Mouse (Mus musculus) left cerebral cortex, adult 8-10 months (tissue): ENCODE results near the gene Ccdc187. TPM values are rescaled to one million over a fixed set of nuclear protein-coding genes. Genes with fewer than 3 reads are reported as not detected.

Experiments
- DNase-seq, 2 experiments: peaks; one replicate each; pipeline ENCODE4 v3.0.0; 2022; ENCODE audit warnings: low spot score in 2 of 2
- total RNA-seq, 4 experiments: library from RNA; stranded (reverse); gene quantifications; 2 replicates each; pipeline ENCODE4 v1.2.4; 2022

Ccdc187 gene
- total RNA-seq, 4 experiments from 2014 or later, result 6.0 to 6.7 (median 6.4) TPM

DNA sequence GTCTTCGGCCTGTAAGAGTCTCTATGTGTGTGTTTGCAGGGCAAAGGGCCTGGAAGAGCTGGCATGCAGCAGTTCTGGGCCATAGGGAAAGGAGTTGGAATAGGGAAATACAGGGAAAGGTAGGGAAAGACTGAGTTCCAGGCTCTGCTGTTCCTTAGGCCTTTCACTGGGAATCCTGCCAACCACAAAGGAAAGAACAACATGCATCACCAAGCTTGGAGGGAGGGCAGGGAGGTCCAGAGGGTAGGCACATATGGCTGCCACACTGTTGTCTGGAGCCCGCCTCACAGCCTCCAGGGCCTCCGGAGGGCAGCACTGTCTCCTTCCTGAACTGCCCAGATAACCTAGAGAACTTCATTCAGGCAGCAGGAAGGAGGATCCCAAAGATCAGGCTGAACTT, 70.4 kb downstream of the Ccdc187 start:
- no peak for DNase-seq

GRCm38 (mm10) chr2:26214526-26214925, 79.8 kb downstream of the Ccdc187 start:
- no peak for DNase-seq

DNA sequence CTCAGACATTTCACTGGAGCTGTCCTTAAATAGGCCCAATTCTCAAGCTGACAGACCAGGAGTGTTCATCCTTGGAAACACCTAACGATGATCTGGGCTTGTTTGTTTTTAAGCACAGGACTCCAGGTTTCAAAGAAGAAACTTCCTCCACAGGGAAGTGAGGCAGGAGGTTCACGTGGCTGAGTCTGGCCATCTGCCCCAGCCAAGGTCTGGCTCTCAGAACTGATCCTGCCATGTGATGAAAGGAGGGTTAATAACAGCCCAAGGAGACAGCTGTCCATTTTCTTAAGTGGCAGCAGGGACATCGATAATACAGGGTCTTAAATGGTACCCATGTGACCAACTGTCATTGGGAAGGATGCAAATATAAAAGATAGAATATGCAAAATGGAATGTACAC, 84.8 kb downstream of the Ccdc187 start:
- no peak for DNase-seq

- DNase-seq, result peak in 1 of 2 experiments; percentile 37
These were observed 86.1 kb downstream of the Ccdc187 start, which contains the start of gene Lhx3 for GRCm38 (mm10) chr2:26208126-26208789. Gene Lhx3 (minus strand): TSS chr2:26208289.

GRCm38 (mm10) chr2:26207559-26207958, 86.8 kb downstream of the Ccdc187 start:
- no peak for DNase-seq

- no peak for DNase-seq
These were observed 88.6 kb downstream of the Ccdc187 start for GRCm38 (mm10) chr2:26205761-26206160.

- DNase-seq, result no peak
These were observed 89.2 kb downstream of the Ccdc187 start for GRCm38 (mm10) chr2:26205126-26205525.

DNA sequence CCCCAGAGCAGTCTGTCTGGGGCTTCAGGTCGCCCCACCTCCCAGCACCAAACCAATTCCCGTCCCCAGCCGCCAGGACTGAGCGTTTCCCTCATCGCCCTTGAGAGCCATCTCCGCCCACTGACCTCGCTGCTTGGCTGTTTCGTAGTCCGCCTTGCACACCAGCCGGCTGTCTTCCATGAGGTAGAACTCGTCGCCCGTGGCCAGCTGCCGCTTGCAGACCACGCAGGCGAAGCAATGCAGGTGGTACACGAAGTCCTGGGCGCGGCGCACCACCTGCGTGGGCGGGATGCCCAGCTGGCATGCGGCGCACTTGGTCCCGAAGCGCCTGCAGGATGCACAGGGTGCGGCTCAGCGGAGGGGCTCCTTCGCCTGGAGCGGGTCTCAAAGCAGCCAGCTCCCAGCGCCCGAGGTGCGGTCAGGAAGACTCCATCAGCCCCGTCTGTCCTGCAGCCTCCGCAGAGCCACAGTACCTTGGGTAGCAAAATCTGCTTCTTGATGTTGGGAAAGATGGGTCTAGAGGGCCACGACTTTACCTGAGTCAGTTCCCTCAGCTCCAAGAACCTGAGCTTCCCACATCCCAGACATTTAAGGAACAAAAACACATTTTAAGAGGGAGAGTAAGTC, 91.4 kb downstream of the Ccdc187 start:
- peak in 1 of 2 experiments; percentile 51 for DNase-seq

DNA sequence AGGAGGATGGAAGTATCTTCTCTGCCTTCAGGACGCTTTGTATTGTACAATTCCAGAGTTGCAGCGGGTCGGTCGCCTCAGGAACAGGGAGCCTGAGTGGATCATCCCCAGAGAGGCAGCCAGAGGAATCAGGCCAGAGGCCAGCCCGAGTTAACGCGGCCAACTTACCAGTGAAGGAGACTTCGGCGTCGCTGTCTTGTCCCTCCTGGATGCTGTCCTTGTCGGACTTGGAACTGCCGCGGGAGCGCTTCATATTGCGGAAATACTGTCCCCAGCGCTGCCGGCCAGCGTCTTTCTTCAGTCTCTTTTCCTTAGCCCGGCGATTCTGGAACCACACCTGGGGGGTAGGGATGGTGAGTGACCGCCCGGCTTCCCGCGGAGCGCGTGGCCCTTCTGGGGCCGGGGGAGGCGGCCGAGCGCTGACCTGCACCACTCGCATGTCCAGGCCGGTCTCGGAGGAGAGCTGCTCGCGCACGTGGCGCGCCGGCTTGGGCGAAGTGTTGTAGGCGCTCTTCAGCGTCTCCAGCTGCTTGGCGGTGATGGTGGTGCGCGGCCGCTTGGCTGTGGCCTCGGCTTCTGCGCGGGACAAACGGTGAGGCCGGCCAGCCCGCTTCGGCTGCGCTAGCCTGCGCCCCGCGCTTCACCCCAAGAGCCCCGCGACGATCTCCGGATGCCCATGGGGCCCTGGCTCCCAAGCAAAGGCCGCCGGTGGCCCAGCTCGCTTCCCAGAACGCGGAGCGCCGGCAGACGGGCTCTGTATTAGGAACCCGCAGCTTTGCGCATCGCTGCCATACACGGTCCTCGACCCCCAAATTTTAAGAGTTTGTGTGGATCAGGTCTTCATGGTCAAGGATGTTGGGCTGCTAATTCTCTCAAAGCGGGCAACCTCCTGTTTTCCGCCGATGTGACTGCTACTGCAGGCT, 92.2 kb downstream of the Ccdc187 start:
- DNase-seq, result no peak

GRCm38 (mm10) chr2:26198488-26198887, 95.9 kb downstream of the Ccdc187 start:
- no peak for DNase-seq

DNA sequence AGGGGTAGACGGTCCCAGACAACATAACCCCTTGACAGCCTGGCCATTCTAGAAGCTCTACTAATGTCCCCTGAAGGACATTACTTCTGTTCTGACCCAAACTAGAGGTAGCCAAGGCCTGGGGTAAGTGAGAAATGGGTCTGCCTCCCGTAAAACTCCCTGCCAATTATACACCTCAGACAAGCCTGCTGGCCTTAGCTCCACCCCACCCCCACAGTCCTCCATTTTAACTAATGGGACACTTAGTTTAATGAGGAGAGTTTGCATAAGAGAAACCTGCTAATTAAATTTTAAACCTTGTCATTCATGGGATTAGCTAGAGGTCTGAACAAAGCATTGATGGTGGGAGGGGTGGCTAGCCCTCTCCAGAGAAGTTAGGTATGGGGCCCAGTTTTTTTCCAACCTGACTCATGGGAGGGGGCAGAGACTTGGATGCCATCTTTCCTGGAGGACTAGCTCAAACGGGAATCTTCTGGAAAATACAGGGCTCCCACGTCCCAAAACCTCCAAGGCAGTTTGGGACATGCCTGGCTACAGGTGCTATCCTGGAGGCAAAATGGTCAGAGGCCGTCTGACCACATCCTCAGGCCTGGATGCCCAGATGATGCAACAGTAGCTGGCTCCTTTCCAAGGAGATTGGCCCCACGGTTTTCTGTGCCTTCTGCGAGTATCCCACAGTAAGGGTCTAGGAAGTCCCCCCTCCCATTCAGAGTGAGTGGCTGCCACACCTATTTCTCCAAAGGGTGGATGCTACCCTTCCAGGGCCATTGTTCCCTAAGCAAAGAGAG, 99.6 kb downstream of the Ccdc187 start:
- no peak for DNase-seq

Other genes with a start within 250 kb of the Ccdc187 start
- gene Nacc2, start 171.3 kb downstream of the Ccdc187 start, total RNA-seq, result 10 to 100 TPM; 82.0 to 82.9 (median 82.7) TPM
- gene Lhx3, start 86.3 kb downstream of the Ccdc187 start, total RNA-seq, result under 1 TPM in 3 of 4 experiments, not detected in 1; 0.21 to 0.42 (median 0.22) TPM
- gene Qsox2, start 57.0 kb downstream of the Ccdc187 start, total RNA-seq, result 10 to 100 TPM; 23.1 to 26.6 (median 25.7) TPM
- gene Gpsm1, start 21.0 kb upstream of the Ccdc187 start, total RNA-seq, result 10 to 100 TPM; 58.9 to 66.8 (median 60.5) TPM
- gene Dnlz, start 57.6 kb upstream of the Ccdc187 start, total RNA-seq, result 10 to 100 TPM; 24.5 to 27.8 (median 26.1) TPM
- gene Card9, start 66.4 kb upstream of the Ccdc187 start, total RNA-seq, result 1 to 10 TPM; 1.6 to 3.9 (median 3.0) TPM
- gene Snapc4, start 86.1 kb upstream of the Ccdc187 start, total RNA-seq, result 10 to 100 TPM; 52.6 to 88.3 (median 75.3) TPM
- gene Entr1, start 94.8 kb upstream of the Ccdc187 start, total RNA-seq, result 100 to 1,000 TPM; 130 to 136 (median 133) TPM
- 10 to 100 TPM; 90.0 to 96.3 (median 92.2) TPM for gene Pmpca, start 94.8 kb upstream of the Ccdc187 start, total RNA-seq
- gene Inpp5e, start 114.6 kb upstream of the Ccdc187 start, total RNA-seq, result 10 to 100 TPM; 23.8 to 29.1 (median 25.7) TPM
- 10 to 100 TPM; 41.2 to 50.9 (median 43.0) TPM for gene Sec16a, start 150.7 kb upstream of the Ccdc187 start, total RNA-seq
- gene Notch1, start 222.1 kb upstream of the Ccdc187 start, total RNA-seq, result 10 to 100 TPM; 23.3 to 28.8 (median 26.6) TPM